Mouse (Mus musculus) liver, embryonic 14.5 days (tissue): Measurements from ENCODE around the gene Gpm6b. TPM values are rescaled to one million over a fixed set of nuclear protein-coding genes. Genes with fewer than 3 reads are reported as not detected.

ENCODE experiments used
- ATAC-seq: fragments of 200-750 bp; cut with Nextera tagmentation; 2 replicates; pipeline ENCODE4 v1.8.0; 2017; ENCODE audit warnings: moderate number of reproducible peaks, mild to moderate bottlenecking, moderate library complexity; ENCODE audit not compliant: insufficient read depth
- DNase-seq, 3 experiments: peaks; one replicate each; pipeline ENCODE4 v3.0.0-alpha.2; 2012 to 2013; ENCODE audit warnings: low read depth in 3 of 3, low spot score in 3 of 3
- H3K27ac ChIP-seq: fragments of 300-500 bp; sonication (generic); 2 replicates; pipeline ENCODE4 v1.5.1; 2014; ENCODE audit warnings: moderate library complexity, mild to moderate bottlenecking, control low read depth, inconsistent platforms
- H3K27me3 ChIP-seq: fragments of 300-500 bp; sonication (generic); 2 replicates; pipeline ENCODE4 v1.6.1; 2014; ENCODE audit warnings: mild to moderate bottlenecking, low read length, moderate library complexity; ENCODE audit not compliant: control insufficient read depth, insufficient read depth
- H3K36me3 ChIP-seq: fragments of 300-500 bp; sonication (generic); replicated peaks from 2 replicates; pipeline ENCODE4 v1.6.1; 2014; ENCODE audit warnings: low read depth; ENCODE audit not compliant: control insufficient read depth, insufficient read depth
- H3K4me1 ChIP-seq, 2 experiments: fragments of 200-500 bp in 1 of 2; fragments of 300-500 bp in 1 of 2; sonication (generic) in 1 of 2; replicated peaks; 2 replicates each; pipeline ENCODE4 v1.6.1; 2012 to 2014; ENCODE audit warnings: antibody characterized with exemption in 1 of 2, inconsistent platforms in 1 of 2, low read length in 1 of 2; ENCODE audit not compliant: control insufficient read depth in 2 of 2, insufficient read depth in 2 of 2
- H3K4me2 ChIP-seq: fragments of 300-500 bp; sonication (generic); 2 replicates; pipeline ENCODE4 v1.6.1; 2014; ENCODE audit warnings: low read depth, mild to moderate bottlenecking, control low read depth, moderate library complexity
- H3K4me3 ChIP-seq, 2 experiments: fragments of 200-500 bp in 1 of 2; fragments of 300-500 bp in 1 of 2; sonication (generic) in 1 of 2; 2 replicates each; pipeline ENCODE4 v1.5.1; 2012 to 2014; ENCODE audit warnings: low read depth in 2 of 2, low read length in 2 of 2, mild to moderate bottlenecking in 2 of 2, control low read depth in 1 of 2, inconsistent platforms in 1 of 2, moderate library complexity in 1 of 2; ENCODE audit not compliant: insufficient read depth in 1 of 2
- H3K9ac ChIP-seq: fragments of 300-500 bp; sonication (generic); replicated peaks from 2 replicates; pipeline ENCODE4 v1.6.1; 2014; ENCODE audit warnings: mild to moderate bottlenecking, control low read depth, moderate library complexity
- H3K9me3 ChIP-seq: fragments of 300-500 bp; sonication (generic); 2 replicates; pipeline ENCODE4 v1.6.1; 2016; ENCODE audit warnings: low read length, mixed read lengths; ENCODE audit not compliant: control insufficient read depth
- CTCF ChIP-seq: IDR thresholded peaks from 2 replicates; pipeline ENCODE4 v1.5.1; 2016; ENCODE audit warnings: antibody characterized with exemption, low read depth, control low read depth
- EP300 ChIP-seq: IDR thresholded peaks from 2 replicates; pipeline ENCODE4 v1.6.1; 2016; ENCODE audit warnings: antibody characterized with exemption, low read depth
- WGBS: fragments of 180-500 bp; shearing (Covaris S2); extraction: QIAGEN DNeasy Blood & Tissue Kit; methylation state at CpG from one replicate; pipeline ENCODE4 v1.1.7; 2014; ENCODE audit not compliant: insufficient replicate concordance; 5-methylcytosine and 5-hydroxymethylcytosine counted together
- polyA plus RNA-seq, 2 experiments: library from polyadenylated mRNA; depleted of rRNA in 1 of 2; stranded (reverse) in 1 of 2; unstranded in 1 of 2; fragments of >200 nt; fragmentation: Nextera tagmentation in 1 of 2; extraction: Ambion mirVana in 1 of 2; gene quantifications; 2 replicates each; pipeline versions ENCODE4 v1.2.1 to v1.2.3; 2012 to 2014

Gene Gpm6b
- 0.93 and 1.1 TPM in 2 replicates for polyA plus RNA-seq (2012; rRNA removed)
- polyA plus RNA-seq (2014; fragmentation: Nextera tagmentation; extraction: Ambion mirVana), result 1.5 and 1.7 TPM in 2 replicates

- ATAC-seq (peak; percentile 39; the same call in 1 of the 2 replicates), DNase-seq (no peak)
- H3K27ac ChIP-seq, result no peak within 1 kb of the TSS
Observed at GRCm38 (mm10) chrX:166238831-166239460, at the start of gene Gpm6b. Gene Gpm6b (plus strand): TSS chrX:166238911.

GRCm38 (mm10) chrX:166196327-166196726 is 42.4 kb upstream of the Gpm6b start:
- no peak overlapping the region for H3K4me2 ChIP-seq
- peak; percentile 75; the same call in 1 of the 2 replicates for ATAC-seq
- no peak overlapping the region for H3K4me3 ChIP-seq

More at GRCm38 (mm10) chrX:166238831-166239460, at the start of gene Gpm6b:
- WGBS, result 15% methylated on average over 59 of the region's 63 CpGs
- Histone ChIP-seq H3K4me2 (peak within 1 kb of the TSS; percentile 37), H3K4me3 (peak within 1 kb of the TSS in 1 of 2 experiments; percentile 34; a peak in 3 of 4 replicates), H3K27me3 (peaks cover 6% of the 10 kb centered on the region), H3K36me3 (no peaks in the 10 kb centered on the region), H3K4me1 (no peaks in the 10 kb centered on the region), H3K9me3 (no peaks in the 10 kb centered on the region), H3K9ac (no peak within 1 kb of the TSS)
- TF ChIP-seq CTCF, result no peak

GRCm38 (mm10) chrX:166198266-166198665 is 40.4 kb upstream of the Gpm6b start:
- TF ChIP-seq CTCF (no peak), EP300 (no peak)
- no peak overlapping the region for H3K4me2 ChIP-seq
- no peaks in the 10 kb centered on the region for H3K36me3 ChIP-seq
- H3K9ac ChIP-seq, result no peak overlapping the region
- H3K27me3 ChIP-seq, result no peaks in the 10 kb centered on the region
- ATAC-seq, result no peak
- no peak for DNase-seq
- no peak overlapping the region for H3K27ac ChIP-seq
- no peaks in the 10 kb centered on the region for H3K4me1 ChIP-seq
- H3K9me3 ChIP-seq, result no peaks in the 10 kb centered on the region
- WGBS, result 69% methylated on average over 2 of the region's 2 CpGs
- no peak overlapping the region for H3K4me3 ChIP-seq

More at GRCm38 (mm10) chrX:166196327-166196726, 42.4 kb upstream of the Gpm6b start:
- no peaks in the 10 kb centered on the region for H3K27me3 ChIP-seq
- peak in 1 of 3 experiments; percentile 4 for DNase-seq
- no peak overlapping the region for H3K27ac ChIP-seq
- TF ChIP-seq CTCF (no peak), EP300 (0 out of 2 replicates have a peak, but pooled peaks have one; percentile 10)
- no peaks in the 10 kb centered on the region for H3K9me3 ChIP-seq
- no peaks in the 10 kb centered on the region for H3K36me3 ChIP-seq
- no peaks in the 10 kb centered on the region for H3K4me1 ChIP-seq
- no peak overlapping the region for H3K9ac ChIP-seq

GRCm38 (mm10) chrX:166199812-166200211 is 38.9 kb upstream of the Gpm6b start:
- DNase-seq (no peak), ATAC-seq (no peak)
- H3K4me1 ChIP-seq, result no peaks in the 10 kb centered on the region
- no peak overlapping the region for H3K9ac ChIP-seq
- no peaks in the 10 kb centered on the region for H3K36me3 ChIP-seq
- no peaks in the 10 kb centered on the region for H3K27me3 ChIP-seq
- no peak overlapping the region for H3K27ac ChIP-seq
- H3K9me3 ChIP-seq, result no peaks in the 10 kb centered on the region
- H3K4me2 ChIP-seq, result no peak overlapping the region
- H3K4me3 ChIP-seq, result no peak overlapping the region
- TF ChIP-seq CTCF (no peak), EP300 (no peak)

GRCm38 (mm10) chrX:166214576-166214975 is 24.1 kb upstream of the Gpm6b start:
- no peak overlapping the region for H3K4me2 ChIP-seq
- H3K4me1 ChIP-seq, result no peaks in the 10 kb centered on the region
- H3K9ac ChIP-seq, result no peak overlapping the region
- 69% methylated on average over 2 of the region's 2 CpGs for WGBS
- H3K36me3 ChIP-seq, result no peaks in the 10 kb centered on the region
- H3K4me3 ChIP-seq, result no peak overlapping the region
- no peaks in the 10 kb centered on the region for H3K27me3 ChIP-seq
- no peaks in the 10 kb centered on the region for H3K9me3 ChIP-seq
- H3K27ac ChIP-seq, result no peak overlapping the region
- DNase-seq, result no peak
- no peak for ATAC-seq
- TF ChIP-seq EP300, result no peak
- no peak for TF ChIP-seq CTCF
